In the genomic region with DNA sequence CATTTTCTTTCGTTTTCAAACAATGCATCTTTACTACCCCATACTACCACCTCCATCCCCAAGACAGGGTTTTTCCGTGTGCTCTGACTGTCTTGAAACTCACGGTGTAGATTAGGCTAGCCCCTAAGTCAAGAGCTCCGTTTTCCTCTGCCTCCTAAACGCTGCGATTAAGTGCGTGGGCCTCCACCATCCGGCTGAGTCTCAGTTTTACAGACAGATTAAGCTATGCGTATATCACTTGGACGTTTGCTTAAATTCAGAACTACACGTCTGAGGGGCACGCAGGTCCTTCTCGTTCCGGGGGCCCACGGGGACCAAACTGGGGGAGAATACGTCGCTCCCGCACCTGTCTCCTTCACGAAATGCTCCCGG, we compare ENCODE assay signal across 8 mouse cellular contexts. TPM values are rescaled to one million over a fixed set of nuclear protein-coding genes. Genes with fewer than 3 reads are reported as not detected.
A peak's percentile ranks its signal among the peaks of the same experiment; 100 is the strongest.
DNase-seq lines count a peak whose midpoint lies in the region; ATAC-seq and TF ChIP-seq lines count a peak whose summit lies in the region.

No protein-coding gene starts in this region.

- no peak for TF ChIP-seq EP300 in liver, embryonic 14.5 days (IDR thresholded peaks at IDR 0.05; ENCODE audit: low read depth)

- 1% methylated on average over 20 of the region's 20 CpGs for WGBS in heart, embryonic 10.5 days
- WGBS in forebrain, embryonic 13.5 days = under 1% methylated on average over 20 of the region's 20 CpGs
- under 1% methylated on average over 20 of the region's 20 CpGs for WGBS in liver, embryonic 14.5 days (ENCODE audit: insufficient replicate concordance)

- no peak for DNase-seq in heart, embryonic 10.5 days (ENCODE audit: low spot score)
- no peak for DNase-seq in heart, adult 9 months (ENCODE audit: low spot score in 2 of 2)
- no peak for DNase-seq in liver, embryonic 14.5 days (ENCODE audit: low read depth in 3 of 3, low spot score in 3 of 3)
- DNase-seq in left cerebral cortex, postnatal 25 days (ENCODE audit: low spot score in 2 of 2) = no peak
- DNase-seq in kidney, postnatal 10 days = no peak

- peaks cover 36% of the 10 kb centered on the region for H3K79me2 ChIP-seq in C2C12 (ENCODE audit: control insufficient read depth, insufficient read depth)

- H3K9me3 ChIP-seq in heart, embryonic 10.5 days = no peaks in the 10 kb centered on the region
- no peaks in the 10 kb centered on the region for H3K9me3 ChIP-seq in forebrain, embryonic 13.5 days (replicated peaks)
- no peaks in the 10 kb centered on the region for H3K9me3 ChIP-seq in liver, embryonic 14.5 days (ENCODE audit: control insufficient read depth, low read length)

- peak; percentile 6 for ATAC-seq in forebrain, embryonic 13.5 days
- peak; percentile 1; the same call in 1 of the 2 replicates for ATAC-seq in liver, embryonic 14.5 days (ENCODE audit: insufficient read depth)
- ATAC-seq in megakaryocyte progenitor cell, adult 5-6 weeks (replicated peaks; ENCODE audit: poor library complexity) = no peak

- peak overlapping the region; percentile 71 for H3K4me2 ChIP-seq in forebrain, embryonic 13.5 days
- H3K4me2 ChIP-seq in liver, embryonic 14.5 days (ENCODE audit: low read depth) = peak overlapping the region; percentile 82

- no peaks in the 10 kb centered on the region for H3K27me3 ChIP-seq in heart, embryonic 10.5 days (ENCODE audit: insufficient read depth, poor library complexity, severe bottlenecking)
- H3K27me3 ChIP-seq in C2C12 (ENCODE audit: control insufficient read depth, insufficient read depth, insufficient read length) = no peaks in the 10 kb centered on the region
- no peaks in the 10 kb centered on the region for H3K27me3 ChIP-seq in forebrain, embryonic 13.5 days
- H3K27me3 ChIP-seq in liver, embryonic 14.5 days (ENCODE audit: control insufficient read depth, insufficient read depth, low read length) = no peaks in the 10 kb centered on the region

- intact Hi-C loops in left cerebral cortex, postnatal 25 days (cut with DNase I) = loop anchor here (2.0 kb wide), 1 partner anchor 61 kb away; a partner anchor contains a TSS

- H3K79me3 ChIP-seq in C2C12 (ENCODE audit: low read depth) = peaks cover 28% of the 10 kb centered on the region

- peaks cover 27% of the 10 kb centered on the region for H3K4me1 ChIP-seq in heart, embryonic 10.5 days
- peaks cover 13% of the 10 kb centered on the region for H3K4me1 ChIP-seq in forebrain, embryonic 13.5 days
- peaks cover 25% of the 10 kb centered on the region in 2 experiments for H3K4me1 ChIP-seq in liver, embryonic 14.5 days (replicated peaks; ENCODE audit: control insufficient read depth in 2 of 2, insufficient read depth in 2 of 2, low read length in 1 of 2)

- peak overlapping the region; percentile 86 for H3K9ac ChIP-seq in forebrain, embryonic 13.5 days
- H3K9ac ChIP-seq in liver, embryonic 14.5 days (replicated peaks) = peak overlapping the region; percentile 82

- H3ac ChIP-seq in C2C12 (ENCODE audit: control insufficient read depth, insufficient read length, low read depth) = peak overlapping the region; percentile 71

- TF ChIP-seq CTCF in C2C12 (IDR thresholded peaks at IDR 0.05; ENCODE audit: control insufficient read depth, insufficient read depth, insufficient read length) = no peak
- no peak for TF ChIP-seq CTCF in liver, embryonic 14.5 days (IDR thresholded peaks at IDR 0.05; ENCODE audit: low read depth)

- H3K27ac ChIP-seq in heart, embryonic 10.5 days = peak overlapping the region; percentile 95
- peak overlapping the region; percentile 33 for H3K27ac ChIP-seq in forebrain, embryonic 13.5 days
- H3K27ac ChIP-seq in liver, embryonic 14.5 days = peak overlapping the region; percentile 45

- H3K36me3 ChIP-seq in heart, embryonic 10.5 days = peaks cover 45% of the 10 kb centered on the region
- peaks cover 54% of the 10 kb centered on the region for H3K36me3 ChIP-seq in C2C12 (ENCODE audit: control insufficient read depth, insufficient read depth)
- peaks cover 50% of the 10 kb centered on the region for H3K36me3 ChIP-seq in forebrain, embryonic 13.5 days (ENCODE audit: poor library complexity, severe bottlenecking)
- H3K36me3 ChIP-seq in liver, embryonic 14.5 days (replicated peaks; ENCODE audit: control insufficient read depth, insufficient read depth, low read depth) = no peaks in the 10 kb centered on the region

- peak overlapping the region; percentile 98 for H3K4me3 ChIP-seq in heart, embryonic 10.5 days
- H3K4me3 ChIP-seq in C2C12 (ENCODE audit: insufficient read depth, poor library complexity, severe bottlenecking) = peak overlapping the region; percentile 96
- H3K4me3 ChIP-seq in forebrain, embryonic 13.5 days = peak overlapping the region; percentile 70
- peak overlapping the region; percentile 82 to 86 for H3K4me3 ChIP-seq in liver, embryonic 14.5 days (ENCODE audit: insufficient read depth in 1 of 2, low read depth in 2 of 2, low read length in 2 of 2)

TF ChIP-seq in C2C12, 6 proteins besides CTCF, POLR2A, EP300 and RAD21:
- no peak for TF ChIP-seq USF1 (IDR thresholded peaks at IDR 0.05; ENCODE audit: low read depth)
- no peak for TF ChIP-seq CEBPB (IDR thresholded peaks at IDR 0.05; ENCODE audit: low read depth)
- TF ChIP-seq FOSL1 (IDR thresholded peaks at IDR 0.05; ENCODE audit: insufficient read depth, low read length, poor library complexity, severe bottlenecking) = no peak
- no peak for TF ChIP-seq MYOG (IDR thresholded peaks at IDR 0.05; ENCODE audit: control insufficient read depth, extremely low read depth, insufficient read length)
- TF ChIP-seq MAX (IDR thresholded peaks at IDR 0.05) = no peak
- TF ChIP-seq MYOD1 (IDR thresholded peaks at IDR 0.05; ENCODE audit: control insufficient read depth, insufficient read length, low read depth) = no peak

RNA-seq across cellular contexts. Expression of a gene that starts 0.6 kb away (rescaled TPM):
- polyA plus RNA-seq in heart, embryonic 10.5 days (2016; fragmentation: Nextera tagmentation; extraction: Ambion mirVana) = 112 and 127 TPM in 2 replicates
- 121 TPM for polyA plus RNA-seq in C2C12 (2012; fragmentation: generic; extraction: Trizol)
- polyA plus RNA-seq in forebrain, embryonic 13.5 days (2015; fragmentation: Nextera tagmentation; extraction: Ambion mirVana) = 79.8 and 86.1 TPM in 2 replicates
- polyA plus RNA-seq in liver, embryonic 14.5 days (2012; rRNA removed) = 17.5 and 24.8 TPM in 2 replicates
- 39.5 and 49.2 TPM in 2 replicates for polyA plus RNA-seq in liver, embryonic 14.5 days (2014; fragmentation: Nextera tagmentation; extraction: Ambion mirVana)
- 38.2 and 47.0 TPM in 2 replicates for total RNA-seq in megakaryocyte progenitor cell, adult 5-6 weeks (2015)
- total RNA-seq in megakaryocyte progenitor cell, adult 5-6 weeks (2017) = 24.0 and 24.9 TPM in 2 replicates
- 10 to 100 TPM; 53.0 to 53.8 TPM for total RNA-seq in left cerebral cortex, postnatal 25 days (2021)

RNA-seq across cellular contexts. Expression of a gene that starts 7.2 kb away (rescaled TPM):
- polyA plus RNA-seq in heart, embryonic 10.5 days (2016; fragmentation: Nextera tagmentation; extraction: Ambion mirVana) = 3.6 and 3.8 TPM in 2 replicates
- 2.7 TPM for polyA plus RNA-seq in C2C12 (2012; fragmentation: generic; extraction: Trizol)
- 1.2 and 1.6 TPM in 2 replicates for polyA plus RNA-seq in forebrain, embryonic 13.5 days (2015; fragmentation: Nextera tagmentation; extraction: Ambion mirVana)
- polyA plus RNA-seq in liver, embryonic 14.5 days (2012; rRNA removed) = 1.4 and 1.5 TPM in 2 replicates
- 0.83 and 0.97 TPM in 2 replicates for polyA plus RNA-seq in liver, embryonic 14.5 days (2014; fragmentation: Nextera tagmentation; extraction: Ambion mirVana)
- total RNA-seq in megakaryocyte progenitor cell, adult 5-6 weeks (2015) = 13.8 and 16.2 TPM in 2 replicates
- total RNA-seq in megakaryocyte progenitor cell, adult 5-6 weeks (2017) = 6.2 and 7.7 TPM in 2 replicates
- 1 to 10 TPM; 7.0 to 7.1 TPM for total RNA-seq in left cerebral cortex, postnatal 25 days (2021)

RNA-seq across cellular contexts. Expression of a gene that starts 11.1 kb away (rescaled TPM):
- 25.9 and 38.7 TPM in 2 replicates for polyA plus RNA-seq in heart, embryonic 10.5 days (2016; fragmentation: Nextera tagmentation; extraction: Ambion mirVana)
- 95.4 TPM for polyA plus RNA-seq in C2C12 (2012; fragmentation: generic; extraction: Trizol)
- polyA plus RNA-seq in forebrain, embryonic 13.5 days (2015; fragmentation: Nextera tagmentation; extraction: Ambion mirVana) = 2.7 and 2.8 TPM in 2 replicates
- polyA plus RNA-seq in liver, embryonic 14.5 days (2012; rRNA removed) = 1.8 and 2.0 TPM in 2 replicates
- 2.2 and 3.2 TPM in 2 replicates for polyA plus RNA-seq in liver, embryonic 14.5 days (2014; fragmentation: Nextera tagmentation; extraction: Ambion mirVana)
- total RNA-seq in megakaryocyte progenitor cell, adult 5-6 weeks (2015) = 0.59 and 1.9 TPM in 2 replicates
- total RNA-seq in megakaryocyte progenitor cell, adult 5-6 weeks (2017) = 1.0 and 1.3 TPM in 2 replicates
- 1 to 10 TPM; 7.0 to 7.4 TPM for total RNA-seq in left cerebral cortex, postnatal 25 days (2021)

RNA-seq across cellular contexts. Expression of a gene that starts 29.9 kb away (rescaled TPM):
- polyA plus RNA-seq in heart, embryonic 10.5 days (2016; fragmentation: Nextera tagmentation; extraction: Ambion mirVana) = 27.7 and 30.6 TPM in 2 replicates
- polyA plus RNA-seq in C2C12 (2012; fragmentation: generic; extraction: Trizol) = 46.9 TPM
- 58.5 and 71.5 TPM in 2 replicates for polyA plus RNA-seq in forebrain, embryonic 13.5 days (2015; fragmentation: Nextera tagmentation; extraction: Ambion mirVana)
- 5.8 and 8.7 TPM in 2 replicates for polyA plus RNA-seq in liver, embryonic 14.5 days (2012; rRNA removed)
- polyA plus RNA-seq in liver, embryonic 14.5 days (2014; fragmentation: Nextera tagmentation; extraction: Ambion mirVana) = 3.1 and 3.5 TPM in 2 replicates
- 9.6 and 10.0 TPM in 2 replicates for total RNA-seq in megakaryocyte progenitor cell, adult 5-6 weeks (2015)
- total RNA-seq in megakaryocyte progenitor cell, adult 5-6 weeks (2017) = 14.2 and 23.8 TPM in 2 replicates
- 10 to 100 TPM; 72.8 to 82.1 TPM for total RNA-seq in left cerebral cortex, postnatal 25 days (2021)

RNA-seq across cellular contexts. Expression of a gene that starts 51.3 kb away (rescaled TPM):
- polyA plus RNA-seq in heart, embryonic 10.5 days (2016; fragmentation: Nextera tagmentation; extraction: Ambion mirVana) = 122 and 158 TPM in 2 replicates
- 87.6 TPM for polyA plus RNA-seq in C2C12 (2012; fragmentation: generic; extraction: Trizol)
- polyA plus RNA-seq in forebrain, embryonic 13.5 days (2015; fragmentation: Nextera tagmentation; extraction: Ambion mirVana) = 114 and 115 TPM in 2 replicates
- polyA plus RNA-seq in liver, embryonic 14.5 days (2012; rRNA removed) = 46.2 and 57.4 TPM in 2 replicates
- 74.5 and 87.6 TPM in 2 replicates for polyA plus RNA-seq in liver, embryonic 14.5 days (2014; fragmentation: Nextera tagmentation; extraction: Ambion mirVana)
- total RNA-seq in megakaryocyte progenitor cell, adult 5-6 weeks (2015) = 42.4 and 56.5 TPM in 2 replicates
- total RNA-seq in megakaryocyte progenitor cell, adult 5-6 weeks (2017) = 15.6 and 22.8 TPM in 2 replicates
- total RNA-seq in left cerebral cortex, postnatal 25 days (2021) = 100 to 1,000 TPM; 342 to 363 TPM

Comparison
In these comparisons a context has a peak if more than half of its experiments do, and no peak if none do; other contexts are left out.
1. H3K27ac ChIP-seq: peak in every context shown above with its lines; median percentile 95 in heart, embryonic 10.5 days; 45 in liver, embryonic 14.5 days; 33 in forebrain, embryonic 13.5 days.